Mouse (Mus musculus): ENCODE measurements at regions not wholly inside any gene's neighbourhood (a gene's known extent, or its start where the extent isn't known, plus 50 kb on each side); places are given as distances from the start of the nearest gene placed in this dataset.

DNA sequence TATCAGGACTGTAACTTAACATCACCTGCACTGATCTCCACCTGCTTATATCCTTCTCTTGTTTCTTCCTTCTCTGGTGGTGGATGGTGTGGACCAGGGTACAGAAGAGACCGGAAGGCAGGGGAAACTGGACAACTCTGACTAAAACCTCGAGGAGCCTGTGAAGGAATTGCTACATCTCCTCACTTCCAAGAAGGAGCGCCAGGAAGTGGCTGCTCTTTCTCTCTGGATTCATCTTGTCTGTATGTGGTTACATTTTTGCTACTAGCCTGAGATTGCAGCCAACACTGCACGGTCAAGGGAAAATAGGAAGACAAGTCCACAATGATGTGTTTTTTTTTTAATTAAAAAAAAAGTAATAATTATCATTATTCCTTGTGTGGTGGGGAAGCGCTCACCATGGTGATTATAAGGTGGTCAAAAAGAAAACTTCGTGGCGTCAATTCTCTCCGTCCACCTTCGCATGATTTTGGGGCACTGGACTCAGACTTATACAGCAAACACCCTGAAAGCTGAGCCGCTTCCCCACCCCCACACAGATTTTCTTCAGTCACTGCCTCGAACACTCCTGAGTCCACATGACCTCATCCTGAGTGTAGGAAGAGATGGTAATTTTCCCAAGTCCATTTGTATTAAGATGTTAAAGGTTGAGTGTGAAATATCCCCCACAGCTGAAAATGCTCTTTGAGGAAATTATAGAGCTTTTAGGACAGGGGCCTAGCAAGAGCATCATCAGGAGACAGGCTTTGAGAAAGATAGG is 177.2 kb downstream of the Rpap3 start:
- Histone ChIP-seq H3K27ac (replicated peaks; ENCODE audit: insufficient read depth, low read depth, low read length) (no peak overlapping the region), H3K9ac (ENCODE audit: low read depth, low read length) (no peak overlapping the region), H3K4me3 (ENCODE audit: insufficient read depth, low read depth, low read length) (no peak overlapping the region), H3K79me2 (ENCODE audit: control insufficient read depth, insufficient read depth, low read length) (no peaks in the 10 kb centered on the region), H3K36me3 (ENCODE audit: control insufficient read depth, insufficient read depth, low read length) (no peaks in the 10 kb centered on the region), H3K4me1 (ENCODE audit: control insufficient read depth, insufficient read depth, low read length) (no peaks in the 10 kb centered on the region), H3K27me3 (ENCODE audit: control insufficient read depth, insufficient read depth, low read length) (no peaks in the 10 kb centered on the region)
- no peak for DNase-seq (ENCODE audit: extremely low read depth, low read depth, low spot score)
- 87% methylated on average over 11 of the region's 11 CpGs for WGBS
- TF ChIP-seq CTCF (IDR thresholded peaks at IDR 0.05; ENCODE audit: low read depth, low read length) (no peak), POLR2A (IDR thresholded peaks at IDR 0.05; ENCODE audit: extremely low read depth, insufficient read depth, low read length) (no peak)

GRCm38 (mm10) chr15:97520395-97520794 is 185.2 kb downstream of the Rpap3 start:
- H3K9ac ChIP-seq (ENCODE audit: low read depth, low read length), result no peak overlapping the region
- H3K4me1 ChIP-seq (ENCODE audit: control insufficient read depth, insufficient read depth, low read length), result no peaks in the 10 kb centered on the region
- no peaks in the 10 kb centered on the region for H3K36me3 ChIP-seq (ENCODE audit: control insufficient read depth, insufficient read depth, low read length)
- H3K27ac ChIP-seq (replicated peaks; ENCODE audit: insufficient read depth, low read depth, low read length), result no peak overlapping the region
- no peak for DNase-seq (ENCODE audit: extremely low read depth, low read depth, low spot score)
- 76% methylated on average over 2 of the region's 2 CpGs for WGBS
- no peaks in the 10 kb centered on the region for H3K79me2 ChIP-seq (ENCODE audit: control insufficient read depth, insufficient read depth, low read length)
- TF ChIP-seq CTCF (IDR thresholded peaks at IDR 0.05; ENCODE audit: low read depth, low read length) (no peak), POLR2A (IDR thresholded peaks at IDR 0.05; ENCODE audit: extremely low read depth, insufficient read depth, low read length) (no peak)
- no peaks in the 10 kb centered on the region for H3K27me3 ChIP-seq (ENCODE audit: control insufficient read depth, insufficient read depth, low read length)
- H3K4me3 ChIP-seq (ENCODE audit: insufficient read depth, low read depth, low read length), result no peak overlapping the region

- Histone ChIP-seq H3K79me2 (ENCODE audit: control insufficient read depth, insufficient read depth, low read length) (no peaks in the 10 kb centered on the region), H3K36me3 (ENCODE audit: control insufficient read depth, insufficient read depth, low read length) (no peaks in the 10 kb centered on the region), H3K9ac (ENCODE audit: low read depth, low read length) (no peak overlapping the region), H3K27me3 (ENCODE audit: control insufficient read depth, insufficient read depth, low read length) (no peaks in the 10 kb centered on the region), H3K4me1 (ENCODE audit: control insufficient read depth, insufficient read depth, low read length) (no peaks in the 10 kb centered on the region), H3K4me3 (ENCODE audit: insufficient read depth, low read depth, low read length) (no peak overlapping the region), H3K27ac (replicated peaks; ENCODE audit: insufficient read depth, low read depth, low read length) (no peak overlapping the region)
- DNase-seq (ENCODE audit: extremely low read depth, low read depth, low spot score), result peak; percentile 19
- 75% methylated on average over 8 of the region's 8 CpGs for WGBS
- TF ChIP-seq CTCF (IDR thresholded peaks at IDR 0.05; ENCODE audit: low read depth, low read length), result no peak
- no peak for TF ChIP-seq POLR2A (IDR thresholded peaks at IDR 0.05; ENCODE audit: extremely low read depth, insufficient read depth, low read length)
These were observed 185.7 kb downstream of the Rpap3 start for GRCm38 (mm10) chr15:97519919-97520345.

DNA sequence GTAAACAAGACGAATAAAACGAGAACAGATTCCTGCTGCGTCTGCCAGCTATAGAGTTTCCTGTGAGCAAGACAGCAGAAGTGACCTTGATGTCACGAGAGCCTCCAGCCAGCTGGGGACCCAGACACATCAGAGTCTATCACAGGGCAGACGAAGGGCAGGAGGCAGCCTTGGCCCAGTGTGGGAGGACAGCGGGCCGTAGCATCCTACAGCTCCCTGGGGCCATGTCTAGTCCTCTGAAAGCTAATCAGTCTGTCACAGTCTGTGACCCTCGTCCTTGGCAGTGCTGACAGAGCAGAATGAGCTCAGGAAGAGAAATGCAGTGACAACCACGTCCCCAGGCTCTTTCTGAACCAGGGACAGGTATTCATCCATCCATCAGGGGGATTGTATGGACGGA is 187.7 kb downstream of the Rpap3 start:
- DNase-seq (ENCODE audit: extremely low read depth, low read depth, low spot score), result peak; percentile 27

DNA sequence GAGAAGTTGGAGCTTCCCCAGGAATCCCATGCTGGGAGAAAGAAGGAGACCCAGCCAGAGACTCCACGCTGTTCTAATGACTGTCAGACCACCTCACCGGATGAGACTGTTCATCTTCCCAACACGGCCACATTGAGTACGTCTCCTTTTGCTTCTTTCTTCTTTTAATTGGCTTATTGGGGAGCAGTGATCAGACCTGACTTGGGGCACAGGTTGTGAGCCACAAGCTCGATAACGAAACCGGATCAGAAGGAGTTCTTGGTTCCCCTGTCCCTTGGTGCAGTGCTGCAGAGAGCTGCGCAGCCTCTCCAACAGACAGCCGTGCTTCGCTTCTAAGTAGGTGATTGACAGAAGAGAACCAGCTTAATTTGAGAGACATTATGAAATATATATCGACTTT is 188.4 kb downstream of the Rpap3 start:
- 93% methylated on average over 11 of the region's 11 CpGs for WGBS

More for the DNA sequence above, 187.7 kb downstream of the Rpap3 start:
- WGBS, result 62% methylated on average over 10 of the region's 10 CpGs
- Histone ChIP-seq H3K27me3 (ENCODE audit: control insufficient read depth, insufficient read depth, low read length) (no peaks in the 10 kb centered on the region), H3K9ac (ENCODE audit: low read depth, low read length) (no peak overlapping the region), H3K36me3 (ENCODE audit: control insufficient read depth, insufficient read depth, low read length) (no peaks in the 10 kb centered on the region), H3K4me3 (ENCODE audit: insufficient read depth, low read depth, low read length) (no peak overlapping the region), H3K79me2 (ENCODE audit: control insufficient read depth, insufficient read depth, low read length) (no peaks in the 10 kb centered on the region), H3K4me1 (ENCODE audit: control insufficient read depth, insufficient read depth, low read length) (no peaks in the 10 kb centered on the region), H3K27ac (replicated peaks; ENCODE audit: insufficient read depth, low read depth, low read length) (no peak overlapping the region)
- TF ChIP-seq POLR2A (IDR thresholded peaks at IDR 0.05; ENCODE audit: extremely low read depth, insufficient read depth, low read length), result no peak
- TF ChIP-seq CTCF (IDR thresholded peaks at IDR 0.05; ENCODE audit: low read depth, low read length), result no peak

DNA sequence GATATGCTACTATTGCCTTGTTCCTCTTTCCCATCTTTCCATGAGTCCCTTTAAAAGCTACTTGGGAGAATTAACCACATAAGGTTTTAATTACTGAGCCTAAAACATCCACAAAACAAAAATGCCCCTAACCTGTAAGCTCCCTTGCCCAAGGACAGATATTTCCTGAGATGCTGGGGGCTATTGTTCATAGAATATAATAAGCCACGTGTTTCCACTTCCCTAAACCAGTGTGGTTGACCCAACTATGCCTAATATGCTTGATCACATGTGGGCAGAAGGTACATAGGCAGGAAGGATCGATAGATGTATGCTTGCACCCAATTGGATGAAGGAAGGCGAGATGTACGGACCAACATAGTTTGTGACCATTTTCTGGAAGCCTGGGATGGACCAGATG is 189.9 kb downstream of the Rpap3 start:
- H3K36me3 ChIP-seq (ENCODE audit: control insufficient read depth, insufficient read depth, low read length), result no peaks in the 10 kb centered on the region
- H3K27me3 ChIP-seq (ENCODE audit: control insufficient read depth, insufficient read depth, low read length), result no peaks in the 10 kb centered on the region
- 78% methylated on average over 4 of the region's 4 CpGs for WGBS
- H3K9ac ChIP-seq (ENCODE audit: low read depth, low read length), result no peak overlapping the region
- H3K27ac ChIP-seq (replicated peaks; ENCODE audit: insufficient read depth, low read depth, low read length), result no peak overlapping the region
- H3K79me2 ChIP-seq (ENCODE audit: control insufficient read depth, insufficient read depth, low read length), result no peaks in the 10 kb centered on the region
- no peak overlapping the region for H3K4me3 ChIP-seq (ENCODE audit: insufficient read depth, low read depth, low read length)
- no peaks in the 10 kb centered on the region for H3K4me1 ChIP-seq (ENCODE audit: control insufficient read depth, insufficient read depth, low read length)
- TF ChIP-seq POLR2A (IDR thresholded peaks at IDR 0.05; ENCODE audit: extremely low read depth, insufficient read depth, low read length) (no peak), CTCF (IDR thresholded peaks at IDR 0.05; ENCODE audit: low read depth, low read length) (no peak)
- DNase-seq (ENCODE audit: extremely low read depth, low read depth, low spot score), result no peak

More for the DNA sequence above, 188.4 kb downstream of the Rpap3 start:
- Histone ChIP-seq H3K27me3 (ENCODE audit: control insufficient read depth, insufficient read depth, low read length) (no peaks in the 10 kb centered on the region), H3K4me3 (ENCODE audit: insufficient read depth, low read depth, low read length) (no peak overlapping the region), H3K36me3 (ENCODE audit: control insufficient read depth, insufficient read depth, low read length) (no peaks in the 10 kb centered on the region), H3K79me2 (ENCODE audit: control insufficient read depth, insufficient read depth, low read length) (no peaks in the 10 kb centered on the region), H3K9ac (ENCODE audit: low read depth, low read length) (no peak overlapping the region), H3K4me1 (ENCODE audit: control insufficient read depth, insufficient read depth, low read length) (no peaks in the 10 kb centered on the region), H3K27ac (replicated peaks; ENCODE audit: insufficient read depth, low read depth, low read length) (no peak overlapping the region)
- TF ChIP-seq CTCF (IDR thresholded peaks at IDR 0.05; ENCODE audit: low read depth, low read length) (no peak), POLR2A (IDR thresholded peaks at IDR 0.05; ENCODE audit: extremely low read depth, insufficient read depth, low read length) (no peak)
- no peak for DNase-seq (ENCODE audit: extremely low read depth, low read depth, low spot score)
